Mouse (Mus musculus): ENCODE results near the gene Arhgap10. TPM values are rescaled to one million over a fixed set of nuclear protein-coding genes. Genes with fewer than 3 reads are reported as not detected.
A peak's percentile ranks its signal among the peaks of the same experiment; 100 is the strongest.
"Not testable (repeated sequence)": the region's sequence is repeated elsewhere in the genome, so short reads cannot be mapped to it uniquely, and the experiment has no call there.

Gene Arhgap10
- total RNA-seq, 2 experiments from 2014 or later = 6.9 to 7.6 TPM

DNA sequence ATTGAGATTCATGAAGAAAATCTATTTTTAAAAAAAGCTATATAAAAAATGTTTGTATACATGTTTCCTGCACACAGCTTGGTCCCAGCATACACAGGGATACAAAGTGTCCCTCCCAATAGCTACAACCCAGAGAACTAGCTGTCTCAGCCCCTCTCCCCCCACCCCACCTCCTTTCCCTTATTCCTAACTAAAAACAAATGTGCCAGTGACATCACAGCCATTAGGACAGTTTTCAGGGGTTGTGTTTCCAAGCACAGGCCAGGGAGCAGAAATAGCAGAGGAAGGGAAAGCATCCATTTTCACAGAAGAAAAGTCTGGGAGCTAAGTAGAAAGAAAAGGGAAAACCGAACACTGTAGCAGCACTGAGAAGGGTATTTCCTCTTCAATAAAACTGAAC is 163.6 kb downstream of the Arhgap10 start:
- DNase-seq (ENCODE audit: low spot score in 2 of 2) = no peak

DNA sequence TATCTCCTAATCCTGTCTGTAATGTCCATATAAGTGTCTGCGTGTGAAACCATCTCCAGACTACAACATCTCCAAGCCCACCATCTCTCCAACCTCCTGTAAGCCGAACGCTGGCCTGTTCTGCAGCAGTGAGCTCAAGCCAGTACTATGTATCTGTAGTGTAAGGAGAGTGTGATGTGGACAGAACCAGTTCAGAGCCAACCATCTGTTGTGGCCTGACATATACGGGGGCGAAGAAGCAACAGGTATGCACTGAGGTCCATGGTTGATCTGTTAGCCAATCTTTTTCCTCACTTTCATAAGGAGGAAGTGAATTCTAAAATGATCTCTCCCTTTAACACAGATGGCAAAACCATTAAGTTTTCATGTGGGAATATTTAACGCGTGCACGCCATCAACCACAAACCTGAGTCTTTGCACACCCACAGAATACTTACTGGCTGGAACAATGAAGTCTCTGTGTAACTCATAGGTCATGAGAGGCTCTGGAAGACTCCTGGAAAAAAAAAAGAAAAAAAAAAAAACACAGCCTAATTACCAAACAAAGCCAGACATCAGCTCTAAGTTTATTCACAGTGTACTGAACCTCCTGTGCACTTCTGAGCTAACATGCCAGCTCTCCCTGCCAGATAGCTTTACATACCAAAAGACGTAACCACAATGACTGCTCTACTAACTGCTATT is 166.4 kb downstream of the Arhgap10 start:
- DNase-seq (ENCODE audit: low spot score in 2 of 2) = no peak

DNA sequence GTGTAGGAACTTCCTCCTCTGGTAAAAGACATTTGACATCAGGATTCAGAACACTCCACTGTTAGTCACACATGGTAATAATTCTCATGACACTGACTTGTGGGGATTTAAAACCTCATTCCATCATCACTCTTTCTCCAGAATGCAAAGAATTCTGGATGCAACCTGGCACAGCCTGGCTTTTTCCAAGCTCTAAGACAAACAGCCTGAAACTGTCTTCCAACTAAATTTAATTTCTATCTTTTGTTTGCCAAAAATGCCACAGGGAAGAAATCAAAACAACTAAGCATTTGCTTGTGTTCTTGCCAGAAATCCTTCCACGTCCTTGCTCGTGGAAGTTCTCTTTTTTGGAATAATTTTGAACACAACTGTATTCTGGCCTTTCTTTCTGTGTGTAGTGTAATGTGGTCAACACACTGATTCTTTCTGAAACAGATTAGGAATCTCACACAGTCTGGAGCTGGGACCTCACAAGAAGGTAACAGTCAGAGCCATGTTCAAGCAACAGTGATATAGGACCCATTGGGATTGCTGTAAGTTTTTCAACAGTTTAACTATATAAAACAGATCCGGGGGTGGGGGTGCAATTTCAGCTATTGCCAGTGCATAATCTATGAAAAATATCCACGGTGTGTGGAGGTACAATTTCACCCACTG is 167.5 kb downstream of the Arhgap10 start:
- no peak for DNase-seq (ENCODE audit: low spot score in 2 of 2)

DNA sequence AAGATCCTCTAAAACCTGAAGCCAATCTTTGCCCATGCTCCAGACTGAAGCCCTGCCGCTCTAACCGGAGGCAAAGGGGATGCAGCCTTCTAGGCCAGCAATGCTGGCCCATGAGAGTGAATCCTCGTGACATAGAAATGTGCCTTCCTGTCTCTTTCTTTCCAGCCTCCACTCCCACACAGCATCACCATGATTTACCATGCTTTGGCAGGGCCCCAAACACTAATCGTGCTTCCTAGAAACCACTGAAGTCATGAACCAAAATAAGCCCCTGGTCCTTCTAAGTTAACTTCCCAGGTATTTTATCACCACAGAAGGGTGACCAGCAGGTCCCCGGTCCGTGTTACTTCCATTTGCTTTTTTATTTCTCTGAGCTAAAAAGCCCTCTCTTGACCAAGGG is 173.8 kb downstream of the Arhgap10 start:
- no peak for DNase-seq (ENCODE audit: low spot score in 2 of 2)

DNA sequence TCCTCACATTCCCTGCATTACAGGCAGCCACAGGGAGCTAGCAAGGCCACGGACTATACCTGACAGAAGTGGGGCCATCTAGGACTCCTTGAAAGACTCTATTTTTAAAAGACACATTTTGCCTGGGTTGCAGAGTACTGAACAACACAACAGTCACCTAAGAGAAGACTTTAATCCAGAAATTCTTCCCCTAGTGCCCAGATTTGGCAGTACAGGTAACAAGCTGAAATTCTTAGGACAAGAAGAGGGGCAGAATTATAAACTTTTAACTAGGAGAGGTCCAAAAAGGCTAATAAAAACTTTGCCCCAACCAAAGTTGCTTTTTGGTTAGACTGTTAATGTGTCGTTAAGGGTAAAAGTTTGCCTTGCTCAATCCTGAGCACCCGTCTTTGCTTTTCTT is 174.4 kb downstream of the Arhgap10 start:
- no peak for DNase-seq (ENCODE audit: low spot score in 2 of 2)

DNA sequence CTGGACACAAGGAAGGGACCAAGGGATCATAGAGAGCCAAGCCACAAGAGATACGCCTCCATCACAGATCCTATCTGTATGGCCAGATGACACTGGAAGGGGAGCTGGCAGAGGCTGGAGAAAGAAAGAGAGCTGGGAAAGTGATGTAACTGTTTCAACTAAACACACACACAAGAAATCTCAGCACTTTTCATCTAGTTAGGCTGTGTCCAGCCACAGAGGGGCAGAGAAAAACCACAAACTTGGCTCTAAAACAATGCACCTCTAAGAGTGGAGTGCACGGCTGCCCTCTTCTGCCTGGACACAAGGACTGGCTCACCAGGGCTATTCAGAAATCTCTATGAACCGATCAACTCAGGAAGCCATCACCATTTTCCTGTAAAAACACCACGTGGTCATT is 175.6 kb downstream of the Arhgap10 start:
- DNase-seq (ENCODE audit: low spot score in 2 of 2) = no peak

DNA sequence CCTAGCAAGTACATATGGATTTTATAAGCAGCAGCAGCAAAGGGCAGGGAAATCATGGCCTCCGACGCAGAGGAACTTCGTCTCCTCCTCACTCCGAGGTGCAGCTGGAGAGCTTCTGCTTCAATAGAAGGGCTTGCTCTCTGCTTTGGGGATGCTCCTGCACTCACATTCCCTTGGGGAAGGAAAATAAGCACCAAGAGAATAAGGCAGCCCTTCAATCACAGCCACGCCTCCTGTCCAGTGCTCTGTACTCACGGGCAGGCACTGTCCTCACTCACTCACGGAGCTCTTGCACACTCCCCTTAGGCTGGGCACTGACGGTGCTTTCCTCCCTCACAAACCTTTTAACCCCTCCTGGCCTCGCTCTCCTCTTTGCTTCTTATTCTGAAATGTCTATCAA is 176.4 kb downstream of the Arhgap10 start:
- DNase-seq (ENCODE audit: low spot score in 2 of 2) = no peak

DNA sequence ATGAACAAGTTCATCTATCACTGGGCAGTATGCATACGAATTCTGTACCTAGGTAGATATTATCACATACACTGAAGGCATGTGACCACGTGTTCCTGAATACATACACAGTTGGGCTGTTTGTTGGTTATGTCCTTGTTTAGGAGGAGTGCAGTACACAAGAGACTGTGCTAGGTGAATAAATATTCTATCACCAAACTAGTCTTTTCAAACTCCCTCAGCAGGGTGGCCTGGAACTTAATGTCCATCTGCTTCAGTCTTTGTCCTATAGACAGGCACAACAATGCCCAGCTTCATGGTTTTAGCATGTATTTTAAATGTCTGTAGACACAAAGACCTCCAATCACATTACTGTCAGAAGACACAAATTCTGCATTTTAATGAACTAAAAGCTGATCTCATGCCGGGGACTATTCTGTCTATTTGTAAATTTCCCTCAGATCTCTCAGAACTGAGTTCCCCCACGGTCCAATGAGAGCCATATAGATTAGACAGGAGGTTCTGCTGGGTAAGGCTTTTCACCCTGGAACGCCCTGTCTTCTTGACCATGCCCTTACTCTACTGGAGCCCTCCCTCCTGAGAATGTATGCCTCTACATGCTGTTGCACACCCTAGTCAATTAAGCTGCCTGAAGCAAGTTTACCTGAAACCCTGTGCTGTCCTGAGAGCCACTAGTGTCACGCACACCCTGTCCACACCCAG is 177.6 kb downstream of the Arhgap10 start:
- DNase-seq (ENCODE audit: low spot score in 2 of 2) = no peak

DNA sequence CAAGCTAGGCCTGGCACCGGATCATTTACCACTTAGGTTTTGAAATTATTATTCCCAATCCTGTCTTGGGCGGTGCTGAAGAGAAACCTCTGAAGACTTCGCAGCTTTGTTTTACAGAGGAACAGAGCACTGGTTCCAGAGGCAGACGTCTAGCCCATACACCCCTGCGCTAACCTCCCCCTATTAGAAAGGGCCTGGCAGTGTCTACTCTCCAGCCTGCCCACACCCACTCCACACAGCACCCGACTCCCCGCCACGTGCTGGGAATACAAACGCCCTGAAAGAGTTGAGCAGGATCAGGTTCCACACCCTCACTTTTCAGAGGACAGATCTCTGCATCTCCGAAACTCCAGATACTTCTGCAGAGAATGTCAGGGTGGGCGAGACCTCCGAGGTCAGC is 180.5 kb downstream of the Arhgap10 start:
- DNase-seq (ENCODE audit: low spot score in 2 of 2) = no peak

DNA sequence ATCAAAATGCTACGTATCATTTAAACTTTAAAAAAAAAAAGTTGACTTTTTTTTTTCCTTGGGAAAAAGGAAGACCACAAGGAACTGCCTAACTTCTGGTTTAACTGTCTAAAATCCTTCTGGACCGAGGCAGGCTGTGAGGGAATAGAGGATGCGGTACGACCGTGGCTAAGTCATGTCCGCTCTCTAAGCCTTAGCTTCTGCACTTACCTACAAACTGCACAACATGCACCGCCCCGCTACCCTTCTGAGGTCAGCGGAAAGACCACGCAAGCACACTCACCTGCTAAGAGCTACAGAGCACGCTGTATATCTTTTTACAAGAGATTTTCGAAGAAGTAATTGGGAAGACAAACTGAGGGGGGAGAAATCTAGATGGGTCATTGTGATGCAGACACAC is 186.6 kb downstream of the Arhgap10 start:
- no peak for DNase-seq (ENCODE audit: low spot score in 2 of 2)

DNA sequence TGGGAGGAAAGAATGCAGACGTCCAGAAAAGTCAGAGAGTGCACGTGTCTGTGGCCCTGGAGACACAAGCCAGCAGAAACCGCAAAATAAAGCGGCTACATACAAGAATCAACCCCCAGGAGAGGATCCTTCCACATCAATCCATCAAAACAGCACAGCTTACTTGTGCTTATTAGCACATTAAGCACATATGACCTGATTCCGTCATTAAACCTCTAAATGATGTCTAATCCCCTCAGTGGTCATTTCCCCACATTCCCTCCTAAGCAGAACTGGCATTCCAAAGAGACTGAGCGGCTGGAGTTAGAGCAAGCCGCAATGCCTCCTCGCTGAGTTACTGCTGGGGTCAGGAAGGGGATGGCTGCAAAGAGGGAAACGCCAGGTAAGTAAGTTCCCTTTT is 187.4 kb downstream of the Arhgap10 start:
- DNase-seq (ENCODE audit: low spot score in 2 of 2) = no peak

DNA sequence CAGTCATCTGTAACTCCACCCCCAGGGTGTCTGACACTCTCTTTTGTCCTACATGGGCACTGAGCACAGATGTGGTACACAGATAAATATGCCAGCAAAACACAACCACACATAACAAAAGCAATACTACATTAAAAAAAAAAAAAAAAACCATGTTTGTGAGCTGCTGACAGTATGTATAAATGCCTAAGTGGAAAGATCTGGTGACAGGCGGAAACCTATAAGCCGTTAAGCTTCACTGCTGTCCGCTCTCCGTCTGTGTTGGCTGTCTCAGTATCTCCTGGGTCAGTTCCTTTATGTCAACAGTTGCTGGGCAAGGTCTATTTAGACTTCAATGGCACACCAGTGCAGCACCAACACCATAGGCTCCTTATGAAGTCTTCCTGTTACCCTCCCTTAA is 188.0 kb downstream of the Arhgap10 start:
- DNase-seq (ENCODE audit: low spot score in 2 of 2) = no peak

DNA sequence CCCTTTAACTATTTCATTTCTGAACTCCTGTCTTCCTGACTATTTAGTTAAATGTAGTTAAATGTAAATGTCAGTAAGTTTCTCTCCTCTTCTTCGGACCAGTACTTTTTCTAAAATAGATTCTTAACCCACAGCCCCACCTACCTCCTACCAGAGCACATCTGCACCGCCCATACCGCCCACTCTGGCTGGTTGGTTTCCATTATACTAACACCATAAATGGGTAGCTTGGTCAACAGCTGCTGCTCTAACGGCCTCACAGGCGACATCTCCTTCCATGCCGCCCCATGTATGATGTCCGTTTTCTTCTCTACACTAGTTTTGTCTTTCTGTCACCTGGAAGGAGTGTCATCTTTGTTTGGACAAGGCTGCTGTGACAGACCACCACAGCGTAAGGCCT is 189.3 kb downstream of the Arhgap10 start:
- DNase-seq (ENCODE audit: low spot score in 2 of 2) = no peak

DNA sequence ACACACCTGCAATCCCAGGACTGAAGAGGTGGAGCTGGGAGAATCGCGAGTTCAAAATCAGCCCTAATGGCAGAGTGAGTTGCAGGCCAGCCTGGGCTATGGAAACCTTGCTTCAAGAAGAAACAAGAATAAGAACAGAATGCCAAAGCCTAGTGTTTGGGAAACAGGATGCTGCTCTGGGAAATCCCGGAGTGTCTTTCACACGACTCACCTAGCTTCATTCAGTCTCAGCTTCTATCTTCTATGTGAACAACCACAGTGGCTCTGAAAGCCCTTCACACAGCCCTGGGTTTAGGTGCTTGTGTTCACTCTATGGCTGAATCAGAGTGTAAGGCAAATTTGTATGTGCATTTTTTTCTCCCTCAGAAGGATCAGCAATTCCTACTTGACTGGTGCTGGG is 190.4 kb downstream of the Arhgap10 start:
- DNase-seq (ENCODE audit: low spot score in 2 of 2) = no peak

DNA sequence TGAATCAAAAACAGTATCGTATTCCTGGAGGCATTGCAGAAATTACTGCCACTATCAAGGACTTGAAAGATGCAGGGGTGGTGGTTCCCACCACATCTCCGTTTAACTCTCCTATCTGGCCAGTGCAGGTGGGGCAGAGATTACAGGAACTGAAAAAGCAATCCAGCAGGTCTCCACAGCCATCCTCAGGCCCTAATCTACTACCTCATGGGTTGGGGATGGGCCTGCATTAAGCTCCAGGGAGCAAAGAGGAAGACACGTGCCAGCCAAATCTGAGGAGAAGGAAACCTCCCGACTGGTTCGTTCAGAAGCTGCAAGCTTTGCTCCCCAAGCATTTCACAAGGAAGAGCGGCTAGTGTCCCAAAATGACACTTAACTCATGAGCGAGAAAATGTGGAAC is 195.0 kb downstream of the Arhgap10 start:
- DNase-seq (ENCODE audit: low spot score in 2 of 2) = not testable (repeated sequence)

DNA sequence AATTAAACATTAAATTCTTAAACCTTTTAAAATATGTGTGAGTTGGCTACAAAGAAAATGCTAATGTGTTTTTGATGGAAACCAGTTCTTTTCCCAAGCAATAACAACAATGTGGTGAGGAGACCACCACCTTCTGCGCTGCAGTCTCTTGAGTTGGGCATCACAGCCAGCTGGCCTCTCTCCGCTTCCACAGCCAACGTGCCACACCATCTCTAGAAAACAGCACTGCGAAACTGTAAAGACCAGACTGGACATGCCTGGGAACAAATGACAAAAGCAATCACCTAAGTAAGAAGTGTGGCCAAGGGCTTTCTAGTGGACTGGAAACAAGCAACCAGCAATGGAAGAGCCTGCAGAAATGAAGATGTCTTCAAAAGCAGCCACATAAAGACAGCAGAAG is 195.9 kb downstream of the Arhgap10 start:
- no peak for DNase-seq (ENCODE audit: low spot score in 2 of 2)

DNA sequence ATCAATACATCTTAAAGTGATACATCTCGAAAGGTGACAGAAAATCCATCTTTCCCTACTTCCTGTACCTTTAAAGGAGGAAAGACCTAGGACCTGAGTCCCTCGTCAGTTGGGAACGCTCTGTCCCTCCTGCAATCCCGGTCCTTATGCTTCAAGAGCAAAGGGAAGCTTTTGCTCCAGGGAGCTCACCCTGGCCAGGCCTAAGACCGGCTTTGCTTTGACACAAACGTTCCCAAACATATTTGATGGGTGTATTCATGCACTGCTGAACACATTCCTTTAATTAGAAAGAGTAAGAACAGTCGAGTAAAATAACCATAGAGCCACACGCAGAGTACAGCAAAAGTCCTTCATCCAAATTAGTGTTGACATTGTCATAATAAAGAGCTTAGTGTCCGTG is 199.2 kb downstream of the Arhgap10 start:
- no peak for DNase-seq (ENCODE audit: low spot score in 2 of 2)

DNA sequence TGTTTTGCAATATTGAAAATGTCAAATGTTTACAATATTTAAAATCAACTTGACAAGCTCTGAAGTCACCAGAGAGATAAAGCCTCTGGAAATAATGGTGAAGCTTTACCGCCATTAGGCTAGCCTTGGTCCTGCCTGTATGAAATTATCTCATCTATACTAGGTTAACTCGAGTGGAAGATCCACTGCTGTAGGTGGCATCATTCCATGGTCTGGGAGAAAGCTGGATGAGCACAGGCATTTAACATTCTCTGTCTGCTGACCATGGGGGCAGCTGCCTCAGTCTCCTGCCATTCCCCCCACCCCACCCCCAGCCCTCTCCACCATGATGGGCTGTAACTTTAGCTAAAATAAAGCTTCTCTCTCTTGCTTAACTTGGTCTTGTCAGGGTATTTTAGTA is 200.0 kb downstream of the Arhgap10 start:
- DNase-seq (ENCODE audit: low spot score in 2 of 2) = no peak

DNA sequence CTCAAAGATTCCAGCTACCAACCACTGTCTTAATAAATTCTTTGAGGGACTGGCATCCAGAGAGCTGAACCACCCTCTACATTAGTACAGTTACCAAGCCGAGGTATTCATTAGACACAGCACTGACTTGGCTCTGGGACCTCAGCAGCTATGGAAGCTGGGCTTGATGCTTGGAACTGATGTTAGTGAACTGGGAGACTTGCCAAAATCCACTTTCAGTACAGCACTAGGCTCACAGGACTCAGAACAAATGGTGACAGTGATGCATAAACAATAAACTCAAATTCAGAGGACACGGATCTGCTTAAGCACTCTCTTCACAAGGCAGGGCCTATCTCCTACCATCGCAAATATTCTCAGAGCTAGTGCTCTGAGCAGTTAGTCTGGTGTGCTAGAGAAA is 204.8 kb downstream of the Arhgap10 start:
- peak in 1 of 2 experiments; percentile 47 for DNase-seq (ENCODE audit: low spot score in 2 of 2)

DNA sequence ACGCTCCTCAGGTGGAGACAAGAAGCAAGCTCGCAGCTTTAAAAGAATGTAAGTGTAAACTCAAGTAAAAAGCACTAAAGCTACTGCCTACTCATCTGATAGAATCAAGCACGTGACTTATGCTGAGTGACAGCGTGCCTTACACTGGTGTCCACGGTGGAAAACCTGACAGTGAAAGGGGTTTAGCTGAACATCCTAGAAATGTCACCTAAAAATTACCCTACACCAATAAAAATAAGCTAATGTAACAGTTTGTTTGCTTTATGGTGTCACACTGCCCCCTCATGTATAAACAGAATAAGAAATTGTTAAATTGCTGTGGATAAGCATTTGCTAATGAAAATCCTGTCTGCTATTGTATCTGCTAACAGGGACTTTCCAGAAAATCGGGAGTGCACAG is 206.0 kb downstream of the Arhgap10 start:
- DNase-seq (ENCODE audit: low spot score in 2 of 2) = peak in 1 of 2 experiments; percentile 71

DNA sequence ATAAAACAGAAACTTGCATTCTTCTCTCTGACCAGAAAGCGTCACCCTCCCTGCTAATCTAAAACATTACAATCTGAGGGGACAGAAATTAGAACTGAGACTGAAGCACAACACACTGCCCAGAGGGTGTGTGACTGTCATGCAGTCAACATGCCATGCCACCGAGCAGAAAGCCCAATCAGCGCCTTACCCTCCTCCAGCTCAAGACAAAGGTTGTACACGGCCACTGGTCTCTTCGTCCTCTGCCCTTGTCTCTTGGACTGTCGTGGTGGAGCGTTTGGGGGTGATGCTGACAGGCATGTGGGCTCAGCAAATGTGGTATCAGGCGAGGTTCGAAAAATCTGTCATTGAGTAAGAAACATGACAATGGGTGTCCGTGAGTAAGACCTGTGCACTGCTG is 207.2 kb downstream of the Arhgap10 start:
- no peak for DNase-seq (ENCODE audit: low spot score in 2 of 2)

DNA sequence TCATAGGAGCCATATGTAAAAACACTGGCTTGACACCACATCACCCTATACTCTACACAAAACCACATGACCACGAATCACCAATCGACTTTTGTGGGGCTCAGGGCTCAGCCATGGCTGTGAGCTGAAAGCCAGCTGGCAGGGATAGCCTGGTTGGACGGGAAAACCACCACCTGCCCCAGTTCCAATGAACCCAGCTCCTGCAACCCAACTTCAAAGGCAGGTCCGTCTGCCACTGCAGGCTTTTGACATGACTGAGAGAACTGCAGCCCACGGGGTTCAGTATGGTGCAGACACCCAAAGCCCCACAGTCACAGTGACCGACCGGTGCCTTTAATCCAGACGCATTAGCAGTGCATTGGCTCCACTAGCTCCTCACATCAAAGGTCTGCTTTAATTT is 207.7 kb downstream of the Arhgap10 start:
- DNase-seq (ENCODE audit: low spot score in 2 of 2) = peak in 1 of 2 experiments; percentile 64

DNA sequence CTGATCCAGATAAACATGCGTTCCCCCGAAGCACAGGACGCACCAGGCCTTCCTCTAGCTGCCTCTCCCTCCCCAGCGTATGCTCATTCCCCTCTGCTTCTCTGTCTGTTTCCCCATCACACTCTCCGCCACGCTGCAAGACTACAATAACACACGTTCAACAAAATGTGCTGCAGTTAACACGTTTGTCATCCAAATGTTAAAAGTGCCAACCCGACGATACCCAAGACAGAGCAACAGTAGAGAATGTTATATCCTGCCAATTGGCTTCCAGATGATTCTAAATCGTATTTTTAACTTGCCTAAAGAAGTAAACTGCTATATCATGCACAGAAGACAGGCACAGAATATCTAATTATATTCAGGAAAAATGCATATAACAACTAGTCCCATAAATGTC is 223.2 kb downstream of the Arhgap10 start:
- DNase-seq (ENCODE audit: low spot score in 2 of 2) = peak in 1 of 2 experiments; percentile 42

Measured in layer of hippocampus, postnatal 14 days (tissue).